Mouse (Mus musculus) CD4-positive, CD25-positive, alpha-beta regulatory T cell, adult 4 months (primary cell): ENCODE data around the gene Nt5c3b. TPM values are rescaled to one million over a fixed set of nuclear protein-coding genes. Genes with fewer than 3 reads are reported as not detected.

ENCODE experiments used
- ATAC-seq: one replicate; pipeline ENCODE4 v1.8.0; 2017
- polyA plus RNA-seq, 2 experiments: library from polyadenylated mRNA; unstranded; fragments of 100-300 nt; shearing (Covaris generic); gene quantifications; one replicate each; pipeline ENCODE4 v1.2.1; 2017

Nt5c3b gene
- polyA plus RNA-seq, 2 experiments from 2014 or later = 126 to 156 TPM

- ATAC-seq = no peak
Measured at GRCm38 (mm10) chr11:100426820-100427219, 14.8 kb downstream of the Nt5c3b start.

GRCm38 (mm10) chr11:100425851-100426250, 15.8 kb downstream of the Nt5c3b start:
- ATAC-seq = no peak

GRCm38 (mm10) chr11:100423836-100424235, 17.8 kb downstream of the Nt5c3b start:
- ATAC-seq = no peak

- no peak for ATAC-seq
Measured at GRCm38 (mm10) chr11:100421537-100421936, 20.1 kb downstream of the Nt5c3b start.

- ATAC-seq = no peak
Measured at GRCm38 (mm10) chr11:100414914-100415822, 26.4 kb downstream of the Nt5c3b start, which contains the start of gene Fkbp10. TSS of gene Fkbp10 (plus strand) at chr11:100415697.

- no peak for ATAC-seq
Measured at GRCm38 (mm10) chr11:100414021-100414913, 27.3 kb downstream of the Nt5c3b start, which contains the start of gene P3h4. TSS of gene P3h4 (minus strand) at chr11:100414836.

- no peak for ATAC-seq
Measured at GRCm38 (mm10) chr11:100413541-100413940, 28.1 kb downstream of the Nt5c3b start.

- ATAC-seq = no peak
Measured at GRCm38 (mm10) chr11:100411736-100412135, 29.9 kb downstream of the Nt5c3b start.

- no peak for ATAC-seq
Measured at GRCm38 (mm10) chr11:100409686-100410085, 31.9 kb downstream of the Nt5c3b start.

- ATAC-seq = no peak
Measured at GRCm38 (mm10) chr11:100408835-100409462, 32.7 kb downstream of the Nt5c3b start.

- no peak for ATAC-seq
Measured at GRCm38 (mm10) chr11:100408076-100408834, 33.4 kb downstream of the Nt5c3b start.

GRCm38 (mm10) chr11:100406995-100407705, 34.5 kb downstream of the Nt5c3b start:
- ATAC-seq = no peak

GRCm38 (mm10) chr11:100406273-100406672, 35.3 kb downstream of the Nt5c3b start:
- no peak for ATAC-seq

GRCm38 (mm10) chr11:100404456-100405074, 37.0 kb downstream of the Nt5c3b start:
- ATAC-seq = no peak

GRCm38 (mm10) chr11:100403445-100404134, 38.0 kb downstream of the Nt5c3b start:
- ATAC-seq = no peak

- no peak for ATAC-seq
Measured at GRCm38 (mm10) chr11:100402682-100403081, 38.9 kb downstream of the Nt5c3b start.

- no peak for ATAC-seq
Measured at GRCm38 (mm10) chr11:100402240-100402639, 39.4 kb downstream of the Nt5c3b start.

- no peak for ATAC-seq
Measured at GRCm38 (mm10) chr11:100400842-100401241, 40.8 kb downstream of the Nt5c3b start.

GRCm38 (mm10) chr11:100399727-100400538, 41.7 kb downstream of the Nt5c3b start:
- no peak for ATAC-seq
